Mouse (Mus musculus): Measurements from ENCODE around the gene Thnsl2.

GRCm38 (mm10) chr6:71119577-71120254 is 24.5 kb downstream of the Thnsl2 start:
- TF ChIP-seq CTCF (IDR thresholded peaks at IDR 0.05; ENCODE audit: extremely low read depth, insufficient read depth, insufficient read length, insufficient replicate concordance): no peak
- no peak for TF ChIP-seq POLR2A (IDR thresholded peaks at IDR 0.05; ENCODE audit: low read depth, low read length)
